Mouse (Mus musculus): Measurements from ENCODE around the gene Arsg. TPM values are rescaled to one million over a fixed set of nuclear protein-coding genes. Genes with fewer than 3 reads are reported as not detected.

The Arsg gene
- total RNA-seq, 1 experiment = 1.0 TPM

- TF ChIP-seq HCFC1 (IDR thresholded peaks at IDR 0.05; ENCODE audit: borderline replicate concordance, insufficient read depth, low read length) (no peak), ZC3H11A (IDR thresholded peaks at IDR 0.05; ENCODE audit: borderline replicate concordance, low read depth, low read length) (no peak), CHD2 (IDR thresholded peaks at IDR 0.05; ENCODE audit: low read depth, low read length) (no peak), MAFK (IDR thresholded peaks at IDR 0.05; ENCODE audit: insufficient read depth, low read depth, low read length) (no peak)
- in situ Hi-C loops (cut with MboI; ENCODE audit: low sequenced_read_pairs in 2 of 2, unreplicated experiment in 2 of 2) = no loop called here
- Histone ChIP-seq H3K9ac (ENCODE audit: insufficient read depth, low read depth, low read length, poor library complexity, severe bottlenecking) (no peak overlapping the region), H3K36me3 (ENCODE audit: control insufficient read depth, insufficient read depth, low read length, poor library complexity, severe bottlenecking) (no peaks in the 10 kb centered on the region), H3K4me1 (ENCODE audit: control insufficient read depth in 2 of 2, insufficient read depth in 2 of 2, low read length in 2 of 2, poor library complexity in 1 of 2) (peaks cover 2 to 18% of the 10 kb centered on the region in 2 experiments; a peak in 1 of 4 replicates), H3K27ac (ENCODE audit: insufficient read depth, low read depth, low read length, poor library complexity, severe bottlenecking) (no peak overlapping the region), H3K9me3 (ENCODE audit: control insufficient read depth, insufficient read depth, low read depth, low read length) (no peaks in the 10 kb centered on the region), H3K4me3 (ENCODE audit: insufficient read depth in 1 of 2, low read depth in 1 of 2, low read length in 2 of 2, poor library complexity in 1 of 2, severe bottlenecking in 1 of 2) (no peak overlapping the region)
- no peak for DNase-seq (ENCODE audit: low read depth, low spot score)
These were observed 3.5 kb downstream of the Arsg start for GRCm38 (mm10) chr11:109476653-109477052.

- in situ Hi-C loops (cut with MboI; ENCODE audit: low sequenced_read_pairs in 2 of 2, unreplicated experiment in 2 of 2) = no loop called here
- no peak overlapping the region for H3K9ac ChIP-seq (ENCODE audit: insufficient read depth, low read depth, low read length, poor library complexity, severe bottlenecking)
- H3K9me3 ChIP-seq (ENCODE audit: control insufficient read depth, insufficient read depth, low read depth, low read length) = no peaks in the 10 kb centered on the region
- no peak overlapping the region for H3K27ac ChIP-seq (ENCODE audit: insufficient read depth, low read depth, low read length, poor library complexity, severe bottlenecking)
- no peaks in the 10 kb centered on the region for H3K36me3 ChIP-seq (ENCODE audit: control insufficient read depth, insufficient read depth, low read length, poor library complexity, severe bottlenecking)
- peaks cover 2 to 18% of the 10 kb centered on the region in 2 experiments; a peak in 1 of 4 replicates for H3K4me1 ChIP-seq (ENCODE audit: control insufficient read depth in 2 of 2, insufficient read depth in 2 of 2, low read length in 2 of 2, poor library complexity in 1 of 2)
- DNase-seq (ENCODE audit: low read depth, low spot score) = no peak
- TF ChIP-seq MAFK (IDR thresholded peaks at IDR 0.05; ENCODE audit: insufficient read depth, low read depth, low read length) (no peak), CHD2 (IDR thresholded peaks at IDR 0.05; ENCODE audit: low read depth, low read length) (no peak), ZNF384 (IDR thresholded peaks at IDR 0.05; ENCODE audit: low read depth, low read length) (no peak), ZC3H11A (IDR thresholded peaks at IDR 0.05; ENCODE audit: borderline replicate concordance, low read depth, low read length) (no peak), HCFC1 (IDR thresholded peaks at IDR 0.05; ENCODE audit: borderline replicate concordance, insufficient read depth, low read length) (no peak)
- no peak overlapping the region for H3K4me3 ChIP-seq (ENCODE audit: insufficient read depth in 1 of 2, low read depth in 1 of 2, low read length in 2 of 2, poor library complexity in 1 of 2, severe bottlenecking in 1 of 2)
These were observed 4.6 kb downstream of the Arsg start for GRCm38 (mm10) chr11:109477606-109478380.

DNA sequence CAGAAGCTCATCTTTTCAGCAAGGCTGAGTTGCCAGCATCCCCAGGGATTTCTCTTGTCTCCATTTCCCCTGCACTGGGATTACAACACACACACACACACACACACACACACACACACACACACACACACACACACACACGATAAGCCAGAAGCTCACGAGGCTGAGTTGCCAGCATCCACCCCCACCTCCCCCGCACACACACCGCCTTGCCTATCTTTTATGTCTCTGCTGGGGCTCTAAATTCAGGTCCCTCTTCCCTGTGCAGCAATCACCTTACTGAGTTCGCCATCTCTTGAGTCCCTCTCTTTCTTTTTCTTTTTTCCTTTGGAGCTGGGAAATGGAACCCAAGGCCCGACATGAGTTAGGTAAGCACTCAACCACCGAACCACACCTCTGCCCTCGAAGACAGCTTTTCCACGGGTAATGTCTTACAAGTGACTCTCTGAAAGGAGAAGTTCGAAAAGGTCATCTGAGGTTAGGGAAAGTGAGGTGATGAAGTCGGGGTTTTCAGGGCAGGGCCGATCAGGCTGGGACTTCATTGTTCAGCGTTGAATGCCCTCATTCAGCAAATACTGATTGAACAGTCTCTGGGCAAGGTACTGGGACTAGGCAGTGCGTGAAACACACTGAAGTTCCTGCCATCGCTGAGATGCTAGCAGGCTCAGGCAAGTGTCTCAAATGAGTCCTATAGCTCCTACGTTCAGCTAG lies 6.6 kb downstream of the Arsg start:
- in situ Hi-C loops (cut with MboI; ENCODE audit: low sequenced_read_pairs in 2 of 2, unreplicated experiment in 2 of 2) = no loop called here
- Histone ChIP-seq H3K36me3 (ENCODE audit: control insufficient read depth, insufficient read depth, low read length, poor library complexity, severe bottlenecking) (no peaks in the 10 kb centered on the region), H3K4me1 (ENCODE audit: control insufficient read depth in 2 of 2, insufficient read depth in 2 of 2, low read length in 2 of 2, poor library complexity in 1 of 2) (peaks cover 2 to 16% of the 10 kb centered on the region in 2 experiments; a peak in 1 of 4 replicates), H3K4me3 (ENCODE audit: insufficient read depth in 1 of 2, low read depth in 1 of 2, low read length in 2 of 2, poor library complexity in 1 of 2, severe bottlenecking in 1 of 2) (no peak overlapping the region), H3K9me3 (ENCODE audit: control insufficient read depth, insufficient read depth, low read depth, low read length) (no peaks in the 10 kb centered on the region), H3K27ac (ENCODE audit: insufficient read depth, low read depth, low read length, poor library complexity, severe bottlenecking) (no peak overlapping the region), H3K9ac (ENCODE audit: insufficient read depth, low read depth, low read length, poor library complexity, severe bottlenecking) (no peak overlapping the region)
- DNase-seq (ENCODE audit: low read depth, low spot score) = no peak
- TF ChIP-seq ZC3H11A (IDR thresholded peaks at IDR 0.05; ENCODE audit: borderline replicate concordance, low read depth, low read length) = no peak
- TF ChIP-seq ZNF384 (IDR thresholded peaks at IDR 0.05; ENCODE audit: low read depth, low read length) = no peak

GRCm38 (mm10) chr11:109480440-109480839 lies 7.3 kb downstream of the Arsg start:
- Histone ChIP-seq H3K4me3 (ENCODE audit: insufficient read depth in 1 of 2, low read depth in 1 of 2, low read length in 2 of 2, poor library complexity in 1 of 2, severe bottlenecking in 1 of 2) (no peak overlapping the region), H3K27ac (ENCODE audit: insufficient read depth, low read depth, low read length, poor library complexity, severe bottlenecking) (no peak overlapping the region), H3K4me1 (ENCODE audit: control insufficient read depth in 2 of 2, insufficient read depth in 2 of 2, low read length in 2 of 2, poor library complexity in 1 of 2) (peaks cover 2 to 14% of the 10 kb centered on the region in 2 experiments; a peak in 1 of 4 replicates), H3K9me3 (ENCODE audit: control insufficient read depth, insufficient read depth, low read depth, low read length) (no peaks in the 10 kb centered on the region), H3K9ac (ENCODE audit: insufficient read depth, low read depth, low read length, poor library complexity, severe bottlenecking) (no peak overlapping the region), H3K36me3 (ENCODE audit: control insufficient read depth, insufficient read depth, low read length, poor library complexity, severe bottlenecking) (no peaks in the 10 kb centered on the region)
- TF ChIP-seq MAFK (IDR thresholded peaks at IDR 0.05; ENCODE audit: insufficient read depth, low read depth, low read length) (no peak), ZC3H11A (IDR thresholded peaks at IDR 0.05; ENCODE audit: borderline replicate concordance, low read depth, low read length) (no peak), CHD2 (IDR thresholded peaks at IDR 0.05; ENCODE audit: low read depth, low read length) (no peak), ZNF384 (IDR thresholded peaks at IDR 0.05; ENCODE audit: low read depth, low read length) (no peak), HCFC1 (IDR thresholded peaks at IDR 0.05; ENCODE audit: borderline replicate concordance, insufficient read depth, low read length) (no peak)
- no peak for DNase-seq (ENCODE audit: low read depth, low spot score)
- in situ Hi-C loops (cut with MboI; ENCODE audit: low sequenced_read_pairs in 2 of 2, unreplicated experiment in 2 of 2) = no loop called here

Data from ES-E14 (cell line).